Mouse (Mus musculus): ENCODE data around the gene Optc. TPM values are rescaled to one million over a fixed set of nuclear protein-coding genes. Genes with fewer than 3 reads are reported as not detected.

The Optc gene
- polyA plus RNA-seq, 1 experiment from 2014 or later = 2.0 TPM

DNA sequence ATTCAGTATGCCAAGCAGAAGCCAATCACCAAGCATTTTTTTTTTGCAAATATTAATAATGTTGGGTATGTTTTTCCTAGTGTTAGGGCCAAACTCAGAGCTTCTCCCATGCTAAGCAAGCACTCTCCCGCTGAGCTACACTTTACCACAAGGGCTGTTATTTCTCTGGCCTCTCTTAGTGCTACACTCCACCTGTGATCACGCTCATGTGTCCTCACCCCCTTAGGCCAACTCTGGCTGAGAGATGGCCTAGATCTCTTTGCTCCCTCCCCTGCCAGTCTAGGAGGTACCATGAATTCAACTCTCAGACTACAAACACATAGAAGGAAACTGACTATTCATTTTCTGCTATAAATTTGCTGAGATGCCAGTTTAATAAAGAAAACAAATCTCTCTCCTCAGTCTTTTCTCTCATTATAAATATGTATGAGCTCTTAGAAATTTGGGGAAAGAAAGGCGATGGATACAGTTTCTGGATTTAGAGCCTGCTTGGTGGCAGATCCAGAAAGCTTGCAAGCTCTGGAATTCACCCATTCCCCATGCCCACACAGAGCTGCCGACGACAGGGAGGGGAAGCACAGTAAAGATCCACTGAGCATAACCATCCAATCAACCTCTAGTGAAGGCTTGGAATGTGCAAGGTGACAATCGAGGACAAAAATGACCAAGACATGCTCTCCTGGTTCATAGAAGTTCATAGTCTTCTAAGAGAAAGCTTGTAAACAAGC is 34.5 kb downstream of the Optc start:
- Histone ChIP-seq H3K36me3 (no peaks in the 10 kb centered on the region), H3K4me3 (no peak overlapping the region), H3K4me2 (replicated peaks) (no peak overlapping the region), H3K27ac (no peak overlapping the region), H3K9me3 (replicated peaks) (no peaks in the 10 kb centered on the region), H3K4me1 (peaks cover 4% of the 10 kb centered on the region; the same call in 1 of the 2 replicates), H3K27me3 (no peaks in the 10 kb centered on the region), H3K9ac (no peak overlapping the region)
- 93% methylated on average over 6 of the region's 6 CpGs for WGBS
- no peak for ATAC-seq (ENCODE audit: low FRiP score)

DNA sequence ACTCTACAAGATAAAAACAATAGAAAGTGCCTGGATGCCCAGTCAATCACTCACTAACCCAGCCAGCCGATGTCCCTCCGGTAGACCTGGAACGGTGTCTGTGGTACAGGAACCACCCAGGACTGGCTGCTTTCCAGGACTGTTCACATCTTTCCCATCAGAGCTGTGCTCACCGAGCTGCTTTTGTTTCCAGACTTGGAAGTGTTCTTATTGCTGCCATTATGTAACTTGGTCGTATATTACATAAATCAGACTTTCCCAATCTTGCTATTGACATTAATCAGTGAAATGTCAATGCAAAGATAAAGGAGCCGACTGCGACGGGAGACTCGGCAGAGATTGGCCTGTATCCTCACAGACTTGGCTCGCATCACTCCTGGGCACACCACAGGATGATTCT is 36.6 kb downstream of the Optc start:
- H3K4me2 ChIP-seq (replicated peaks) = no peak overlapping the region
- no peak overlapping the region for H3K9ac ChIP-seq
- no peaks in the 10 kb centered on the region for H3K27me3 ChIP-seq
- H3K36me3 ChIP-seq = no peaks in the 10 kb centered on the region
- no peaks in the 10 kb centered on the region for H3K4me1 ChIP-seq
- no peak overlapping the region for H3K4me3 ChIP-seq
- ATAC-seq (ENCODE audit: low FRiP score) = no peak
- no peaks in the 10 kb centered on the region for H3K9me3 ChIP-seq (replicated peaks)
- H3K27ac ChIP-seq = no peak overlapping the region
- 87% methylated on average over 10 of the region's 10 CpGs for whole genome bisulfite sequencing

DNA sequence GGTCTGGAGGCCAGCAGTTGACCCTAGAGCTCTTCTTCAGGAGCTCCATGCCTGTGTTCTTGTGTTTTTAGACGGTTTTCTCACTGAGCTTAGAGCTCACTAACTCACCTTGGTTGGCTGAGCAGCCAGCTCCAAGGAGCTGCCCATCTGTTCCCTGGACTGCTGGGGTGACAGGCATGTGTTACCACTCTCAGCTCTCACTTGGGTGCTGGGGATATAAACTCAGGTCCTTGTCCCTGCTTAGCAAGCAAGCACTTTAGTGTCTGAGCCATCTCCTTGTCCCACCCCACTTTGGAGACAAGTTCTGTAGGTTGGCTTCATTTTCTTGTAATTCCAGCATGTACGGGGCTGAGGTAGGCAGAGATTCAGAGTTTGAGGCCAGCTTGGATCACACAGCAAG is 38.6 kb downstream of the Optc start:
- Histone ChIP-seq H3K36me3 (no peaks in the 10 kb centered on the region), H3K27me3 (no peaks in the 10 kb centered on the region), H3K27ac (no peak overlapping the region), H3K4me1 (no peaks in the 10 kb centered on the region), H3K9me3 (replicated peaks) (0 out of 2 replicates have a peak, but pooled peaks cover 3% of the 10 kb centered on the region), H3K4me2 (replicated peaks) (no peak overlapping the region), H3K9ac (no peak overlapping the region), H3K4me3 (no peak overlapping the region)
- no peak for ATAC-seq (ENCODE audit: low FRiP score)
- WGBS = 63% methylated on average over 2 of the region's 2 CpGs

DNA sequence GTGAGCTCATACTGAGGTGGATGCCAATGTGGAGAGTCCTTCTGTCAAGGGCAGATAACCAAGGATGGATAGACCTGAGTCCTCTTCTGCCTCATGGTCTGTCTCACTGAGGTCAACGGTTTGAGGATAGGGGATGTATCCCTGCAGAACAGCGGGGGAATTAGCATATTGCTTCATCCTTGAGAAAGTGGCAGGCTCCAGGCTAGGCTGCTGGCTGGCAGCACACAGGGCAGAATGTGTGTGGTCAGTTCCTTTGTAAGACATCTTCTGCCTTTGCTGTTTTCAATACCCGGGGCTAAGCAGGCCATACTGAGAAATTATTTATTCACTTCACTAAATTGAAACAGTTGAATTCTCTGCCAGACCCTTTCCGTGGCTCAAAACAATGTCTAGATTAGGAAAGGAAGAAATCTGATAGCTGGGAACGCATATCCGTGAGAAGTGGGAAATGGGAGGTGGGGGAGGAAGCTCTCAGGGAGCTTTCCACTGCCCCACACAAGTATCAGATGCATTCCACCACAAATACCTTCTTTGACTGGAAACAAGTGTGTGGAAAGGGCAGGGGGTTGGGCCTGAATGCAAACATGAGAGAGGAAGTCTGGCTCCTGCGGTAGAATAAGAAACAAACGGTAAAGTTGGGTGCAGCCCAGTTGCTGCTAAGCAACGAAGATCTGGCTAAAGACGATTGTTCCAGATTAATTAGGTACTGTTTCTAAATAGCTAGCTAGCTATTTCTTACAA is 44.4 kb downstream of the Optc start:
- Histone ChIP-seq H3K27ac (peak overlapping the region; percentile 37), H3K9ac (no peak overlapping the region), H3K4me2 (replicated peaks) (no peak overlapping the region), H3K36me3 (no peaks in the 10 kb centered on the region), H3K4me1 (peaks cover 32% of the 10 kb centered on the region), H3K9me3 (replicated peaks) (0 out of 2 replicates have a peak, but pooled peaks cover 3% of the 10 kb centered on the region), H3K4me3 (no peak overlapping the region), H3K27me3 (peaks cover 7% of the 10 kb centered on the region; the same call in 1 of the 2 replicates)
- WGBS = 38% methylated on average over 10 of the region's 10 CpGs
- no peak for ATAC-seq (ENCODE audit: low FRiP score)

DNA sequence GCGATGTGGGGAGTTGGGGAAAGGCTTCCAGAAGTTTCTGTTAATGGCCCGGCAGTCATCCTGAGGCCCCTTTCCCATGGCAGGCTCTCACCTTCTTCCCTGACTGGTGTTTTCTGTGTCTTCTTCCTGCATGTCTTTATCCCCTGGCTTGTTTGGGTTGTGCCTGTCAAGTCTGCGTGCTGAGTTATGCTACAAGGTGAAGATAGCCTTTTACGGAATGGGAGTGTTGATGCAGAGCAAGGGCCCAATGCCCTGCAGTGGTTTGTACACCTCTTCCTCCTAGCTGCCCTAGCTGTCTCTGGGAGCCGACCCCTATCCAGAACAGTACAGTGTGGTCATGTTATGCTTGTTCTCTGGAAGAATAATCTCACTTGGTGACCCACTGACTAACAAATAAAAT is 46.8 kb downstream of the Optc start:
- Histone ChIP-seq H3K36me3 (no peaks in the 10 kb centered on the region), H3K27ac (no peak overlapping the region), H3K9me3 (replicated peaks) (0 out of 2 replicates have a peak, but pooled peaks cover 3% of the 10 kb centered on the region), H3K9ac (no peak overlapping the region), H3K4me2 (replicated peaks) (no peak overlapping the region), H3K4me3 (no peak overlapping the region), H3K4me1 (peaks cover 38% of the 10 kb centered on the region), H3K27me3 (peaks cover 25% of the 10 kb centered on the region)
- no peak for ATAC-seq (ENCODE audit: low FRiP score)
- WGBS = 80% methylated on average over 5 of the region's 5 CpGs

DNA sequence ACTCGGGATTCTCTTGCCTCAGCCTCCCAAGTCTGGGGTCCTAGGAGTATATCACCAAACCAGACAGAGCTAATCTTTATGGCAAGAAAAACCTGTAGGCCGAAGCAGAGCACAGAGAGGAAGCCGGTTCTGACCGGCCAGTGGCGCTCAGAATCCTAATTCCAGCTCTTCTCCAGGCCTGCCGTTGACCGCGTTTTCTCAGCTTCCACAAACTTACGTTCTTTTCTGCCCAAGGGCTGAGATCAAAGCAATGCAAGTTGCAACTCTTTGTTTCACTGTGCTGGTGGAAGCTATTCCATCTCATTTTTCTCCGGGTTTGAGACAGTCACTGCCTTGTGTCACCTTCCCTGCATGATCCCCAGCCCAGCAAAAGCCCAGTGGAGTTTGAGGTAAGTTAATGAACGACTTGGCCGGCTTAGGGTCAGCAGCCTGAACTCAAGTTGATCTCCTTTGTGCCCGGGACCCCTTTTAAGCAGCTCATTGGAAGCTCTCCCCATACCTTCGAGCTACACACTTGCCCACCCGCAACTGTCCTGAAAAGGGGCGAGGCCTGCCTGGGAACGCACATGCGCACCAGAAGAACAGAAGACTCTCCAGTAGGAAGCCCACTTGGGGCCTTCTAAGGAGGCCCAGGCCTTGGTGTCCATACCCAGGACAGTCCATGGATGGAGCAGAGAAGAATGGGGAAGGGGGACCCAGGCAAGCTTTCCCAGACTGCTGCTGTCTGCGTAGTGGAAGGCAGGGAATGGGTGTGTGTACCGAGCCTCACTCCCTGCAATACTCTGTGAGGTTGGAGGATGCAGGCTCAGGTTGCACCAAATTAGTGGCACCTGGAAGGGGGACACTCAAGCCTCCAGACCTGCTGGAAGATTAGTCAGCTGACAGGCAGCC is 47.7 kb downstream of the Optc start:
- Histone ChIP-seq H3K27ac (peak overlapping the region; percentile 31; the same call in 1 of the 2 replicates), H3K9ac (no peak overlapping the region)
- WGBS = 55% methylated on average over 20 of the region's 20 CpGs

DNA sequence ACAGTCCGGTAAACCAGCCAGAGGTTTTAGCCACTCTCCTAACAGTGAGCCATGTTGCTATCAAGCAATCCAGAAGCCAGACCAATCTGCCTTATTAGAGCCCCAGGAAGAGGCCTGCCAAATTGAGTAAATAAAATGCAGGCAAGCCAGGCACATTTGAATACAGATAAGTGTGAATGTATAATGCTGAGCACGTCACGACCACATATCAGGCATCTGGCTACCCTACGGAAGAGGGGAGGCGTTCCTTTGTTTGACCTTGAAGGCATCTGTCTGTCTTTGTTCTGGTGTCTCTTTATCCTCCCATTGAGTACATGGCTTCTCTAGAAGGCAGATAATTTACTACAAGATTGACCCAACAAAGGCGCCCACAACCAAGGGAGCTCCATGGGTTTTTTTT is 48.5 kb downstream of the Optc start:
- Histone ChIP-seq H3K9ac (no peak overlapping the region), H3K4me2 (replicated peaks) (no peak overlapping the region), H3K27ac (peak overlapping the region; percentile 31; the same call in 1 of the 2 replicates), H3K27me3 (peaks cover 29% of the 10 kb centered on the region), H3K9me3 (replicated peaks) (no peaks in the 10 kb centered on the region), H3K4me3 (no peak overlapping the region), H3K4me1 (peaks cover 51% of the 10 kb centered on the region), H3K36me3 (no peaks in the 10 kb centered on the region)
- WGBS = 41% methylated on average over 6 of the region's 6 CpGs
- ATAC-seq (ENCODE audit: low FRiP score) = peak; percentile 44

More for the DNA sequence above, 47.7 kb downstream of the Optc start:
- H3K4me2 ChIP-seq (replicated peaks) = no peak overlapping the region
- no peaks in the 10 kb centered on the region for H3K36me3 ChIP-seq
- peaks cover 28% of the 10 kb centered on the region for H3K27me3 ChIP-seq
- 0 out of 2 replicates have a peak, but pooled peaks have one; percentile 11 for ATAC-seq (ENCODE audit: low FRiP score)
- no peaks in the 10 kb centered on the region for H3K9me3 ChIP-seq (replicated peaks)
- peaks cover 47% of the 10 kb centered on the region for H3K4me1 ChIP-seq
- H3K4me3 ChIP-seq = no peak overlapping the region

DNA sequence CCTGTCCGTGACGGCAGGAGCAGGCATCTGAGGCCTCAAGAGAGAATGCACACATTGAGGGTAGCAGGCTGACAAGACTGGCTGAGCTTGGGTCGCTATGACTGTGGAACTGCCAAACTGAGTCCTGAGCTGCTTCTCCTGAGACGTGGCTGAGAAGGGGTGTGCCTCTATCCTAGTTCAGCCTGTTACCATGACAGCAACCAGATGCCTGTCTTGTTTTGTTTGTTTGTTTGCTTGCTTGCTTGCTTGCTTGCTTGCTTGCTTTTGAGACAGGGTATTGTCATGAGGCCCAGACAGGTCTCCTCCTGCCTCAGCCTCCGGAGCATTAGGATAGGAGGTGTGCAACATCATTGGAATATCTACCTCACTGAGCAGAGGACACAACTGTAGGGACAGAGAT is 50.0 kb downstream of the Optc start:
- ATAC-seq (ENCODE audit: low FRiP score) = no peak
- no peaks in the 10 kb centered on the region for H3K9me3 ChIP-seq (replicated peaks)
- no peak overlapping the region for H3K27ac ChIP-seq
- no peak overlapping the region for H3K9ac ChIP-seq
- no peak overlapping the region for H3K4me3 ChIP-seq
- peaks cover 44% of the 10 kb centered on the region for H3K27me3 ChIP-seq
- H3K36me3 ChIP-seq = no peaks in the 10 kb centered on the region
- H3K4me2 ChIP-seq (replicated peaks) = no peak overlapping the region
- peaks cover 43% of the 10 kb centered on the region for H3K4me1 ChIP-seq
- WGBS = 76% methylated on average over 5 of the region's 5 CpGs

DNA sequence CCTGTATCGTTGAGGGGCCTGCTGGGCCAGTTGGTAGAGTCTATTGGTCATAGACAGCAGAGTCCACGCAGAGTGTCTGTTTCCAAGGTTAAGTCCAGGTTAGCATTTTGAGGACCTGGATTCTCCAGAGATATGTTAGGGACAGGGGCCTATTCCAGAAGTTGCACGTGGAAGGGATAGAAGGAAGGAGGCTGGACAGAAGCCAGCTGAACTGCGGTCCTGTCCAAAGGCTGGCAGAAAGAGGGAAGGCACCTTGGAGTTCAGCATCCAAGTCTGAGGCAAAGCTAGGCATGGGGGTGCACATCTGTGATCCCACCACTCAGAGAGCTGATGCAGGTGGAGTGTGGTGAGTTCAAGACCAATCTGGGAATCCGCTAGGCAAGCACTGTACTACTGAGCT is 50.6 kb downstream of the Optc start:
- H3K9me3 ChIP-seq (replicated peaks) = no peaks in the 10 kb centered on the region
- no peak overlapping the region for H3K9ac ChIP-seq
- peaks cover 43% of the 10 kb centered on the region for H3K4me1 ChIP-seq
- no peak overlapping the region for H3K4me2 ChIP-seq (replicated peaks)
- peaks cover 45% of the 10 kb centered on the region for H3K27me3 ChIP-seq
- 91% methylated on average over 5 of the region's 5 CpGs for WGBS
- ATAC-seq (ENCODE audit: low FRiP score) = no peak
- H3K4me3 ChIP-seq = no peak overlapping the region
- H3K27ac ChIP-seq = no peak overlapping the region
- no peaks in the 10 kb centered on the region for H3K36me3 ChIP-seq

DNA sequence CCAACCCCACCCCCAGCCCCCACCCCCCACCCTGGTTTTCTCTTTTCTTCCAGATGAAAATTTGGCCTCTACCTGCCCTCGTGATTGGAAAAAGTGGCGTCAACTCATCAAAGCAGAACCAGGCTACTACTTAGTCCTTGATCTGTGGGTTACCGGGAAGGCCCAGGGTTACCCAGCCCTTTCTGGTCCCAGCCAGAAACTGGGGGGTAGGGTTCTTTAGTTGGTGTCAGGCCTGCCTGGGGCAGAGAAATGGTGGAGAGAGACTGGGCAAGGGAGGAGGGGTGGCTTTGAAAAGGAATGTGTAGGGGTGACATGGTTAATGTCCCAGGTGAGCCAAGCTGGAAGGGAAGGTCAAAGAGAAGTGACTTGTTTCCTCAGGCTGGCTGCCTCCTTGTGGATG is 51.1 kb downstream of the Optc start:
- H3K9ac ChIP-seq = no peak overlapping the region
- ATAC-seq (ENCODE audit: low FRiP score) = no peak
- WGBS = 50% methylated on average over 3 of the region's 3 CpGs
- peaks cover 40% of the 10 kb centered on the region for H3K27me3 ChIP-seq
- H3K4me2 ChIP-seq (replicated peaks) = no peak overlapping the region
- no peak overlapping the region for H3K4me3 ChIP-seq
- no peaks in the 10 kb centered on the region for H3K9me3 ChIP-seq (replicated peaks)
- H3K4me1 ChIP-seq = peaks cover 43% of the 10 kb centered on the region
- no peaks in the 10 kb centered on the region for H3K36me3 ChIP-seq
- no peak overlapping the region for H3K27ac ChIP-seq

DNA sequence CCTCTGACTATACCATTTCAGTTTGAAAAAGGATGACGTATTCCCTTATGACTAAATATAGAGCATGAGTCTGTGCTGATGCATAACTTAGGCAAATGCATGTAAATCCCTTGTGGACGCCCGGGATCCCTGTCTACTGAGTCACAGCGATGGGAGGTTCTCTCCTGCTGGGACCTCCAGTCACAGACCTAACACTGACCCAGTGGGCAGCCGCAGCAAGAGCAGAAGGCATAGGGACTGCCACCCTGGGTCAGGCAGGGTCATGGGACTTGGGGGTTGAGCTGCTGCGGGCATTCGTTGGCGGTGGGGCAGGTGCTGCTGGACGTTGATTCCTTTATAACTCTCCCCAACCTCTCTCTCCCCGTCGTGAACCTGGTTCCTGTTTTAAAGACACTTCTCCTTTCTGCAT is 51.7 kb downstream of the Optc start:
- Histone ChIP-seq H3K9me3 (replicated peaks) (no peaks in the 10 kb centered on the region), H3K27me3 (peaks cover 42% of the 10 kb centered on the region), H3K4me2 (replicated peaks) (no peak overlapping the region), H3K36me3 (no peaks in the 10 kb centered on the region), H3K4me1 (peaks cover 43% of the 10 kb centered on the region), H3K4me3 (no peak overlapping the region), H3K27ac (no peak overlapping the region), H3K9ac (no peak overlapping the region)
- WGBS = 12% methylated on average over 11 of the region's 11 CpGs
- ATAC-seq (ENCODE audit: low FRiP score) = no peak

Measured in hindbrain, embryonic 12.5 days (tissue).